Mouse (Mus musculus) layer of hippocampus, adult 9-10 months (tissue): ENCODE data around the gene Hs6st1.

Source experiments
- DNase-seq: peaks from one replicate; pipeline ENCODE4 v3.0.0; 2022; ENCODE audit warnings: low spot score

Hs6st1 gene

GRCm38 (mm10) chr1:36085069-36085468, 16.9 kb downstream of the Hs6st1 start:
- DNase-seq = no peak

GRCm38 (mm10) chr1:36088367-36088766, 20.2 kb downstream of the Hs6st1 start:
- no peak for DNase-seq

GRCm38 (mm10) chr1:36089481-36089880, 21.3 kb downstream of the Hs6st1 start:
- no peak for DNase-seq

- DNase-seq = no peak
These were observed 22.0 kb downstream of the Hs6st1 start for GRCm38 (mm10) chr1:36090011-36090721.

GRCm38 (mm10) chr1:36090722-36091110, 22.5 kb downstream of the Hs6st1 start:
- DNase-seq = no peak

GRCm38 (mm10) chr1:36091246-36091645, 23.0 kb downstream of the Hs6st1 start:
- no peak for DNase-seq

GRCm38 (mm10) chr1:36093741-36094140, 25.5 kb downstream of the Hs6st1 start:
- DNase-seq = no peak

- DNase-seq = peak; percentile 87
These were observed 27.4 kb downstream of the Hs6st1 start for GRCm38 (mm10) chr1:36095423-36096272.

GRCm38 (mm10) chr1:36098432-36098831, 30.2 kb downstream of the Hs6st1 start:
- no peak for DNase-seq

GRCm38 (mm10) chr1:36100371-36100770, 32.2 kb downstream of the Hs6st1 start:
- no peak for DNase-seq

- DNase-seq = no peak
These were observed 37.9 kb downstream of the Hs6st1 start for GRCm38 (mm10) chr1:36105917-36106706.

GRCm38 (mm10) chr1:36109987-36110386, 41.8 kb downstream of the Hs6st1 start:
- no peak for DNase-seq

- DNase-seq = no peak
These were observed 44.5 kb downstream of the Hs6st1 start for GRCm38 (mm10) chr1:36112665-36113064.

- DNase-seq = no peak
These were observed 45.5 kb downstream of the Hs6st1 start for GRCm38 (mm10) chr1:36113670-36114069.

- no peak for DNase-seq
These were observed 46.6 kb downstream of the Hs6st1 start for GRCm38 (mm10) chr1:36114844-36115243.

GRCm38 (mm10) chr1:36116488-36116887, 48.3 kb downstream of the Hs6st1 start:
- DNase-seq = no peak

GRCm38 (mm10) chr1:36118061-36118685, 50.0 kb downstream of the Hs6st1 start:
- DNase-seq = no peak

- DNase-seq = no peak
These were observed 50.8 kb downstream of the Hs6st1 start for GRCm38 (mm10) chr1:36118958-36119357.

GRCm38 (mm10) chr1:36119426-36119825, 51.2 kb downstream of the Hs6st1 start:
- DNase-seq = no peak

GRCm38 (mm10) chr1:36121172-36121571, 53.0 kb downstream of the Hs6st1 start:
- no peak for DNase-seq

- DNase-seq = no peak
These were observed 56.9 kb downstream of the Hs6st1 start for GRCm38 (mm10) chr1:36125076-36125475.

GRCm38 (mm10) chr1:36129126-36129525, 60.9 kb downstream of the Hs6st1 start:
- DNase-seq = no peak
